ENCODE assay signal across 10 mouse cellular contexts in genomic region chr16:44538401-44539395, GRCm38 (mm10). TPM values are rescaled to one million over a fixed set of nuclear protein-coding genes. Genes with fewer than 3 reads are reported as not detected.
DNase-seq lines count a peak whose midpoint lies in the region; ATAC-seq and TF ChIP-seq lines count a peak whose summit lies in the region.
"Had no signal": no experiment of that assay in that cellular context is flagged by ENCODE, and none has a peak within 500 bp of the region (broad histone marks: within the 10 kb centered on the region; RNA-seq: fewer than 3 reads in every experiment).

No protein-coding gene starts in this region.

- H3K9me3 ChIP-seq in intestine, embryonic 14.5 days (ENCODE audit: control insufficient read depth, low read length): no peaks in the 10 kb centered on the region
- H3K9me3 ChIP-seq in intestine, postnatal 0 days (ENCODE audit: control insufficient read depth): no peaks in the 10 kb centered on the region
- H3K9me3 ChIP-seq in embryonic facial prominence, embryonic 10.5 days: no peaks in the 10 kb centered on the region
- H3K9me3 ChIP-seq in hindbrain, embryonic 10.5 days: no peaks in the 10 kb centered on the region
- no peaks in the 10 kb centered on the region for H3K9me3 ChIP-seq in midbrain, embryonic 14.5 days (ENCODE audit: control insufficient read depth, low read length)

- 42% methylated on average over 16 of the region's 16 CpGs for WGBS in intestine, embryonic 14.5 days
- WGBS in intestine, postnatal 0 days: 60% methylated on average over 16 of the region's 16 CpGs
- WGBS in embryonic facial prominence, embryonic 10.5 days: 49% methylated on average over 16 of the region's 16 CpGs
- 46% methylated on average over 16 of the region's 16 CpGs for WGBS in hindbrain, embryonic 10.5 days
- WGBS in midbrain, embryonic 14.5 days: 38% methylated on average over 16 of the region's 16 CpGs
- WGBS in heart, adult 2 months: 66% methylated on average over 16 of the region's 16 CpGs

- TF ChIP-seq CTCF in intestine, postnatal 0 days (IDR thresholded peaks at IDR 0.05; ENCODE audit: low read depth): no peak
- TF ChIP-seq CTCF in heart, adult 2 months (IDR thresholded peaks at IDR 0.05): no peak

- peaks cover 31% of the 10 kb centered on the region for H3K4me1 ChIP-seq in intestine, embryonic 14.5 days (replicated peaks; ENCODE audit: control insufficient read depth, insufficient read depth, low read length)
- 0 out of 2 replicates have a peak, but pooled peaks cover 4% of the 10 kb centered on the region for H3K4me1 ChIP-seq in intestine, postnatal 0 days (replicated peaks; ENCODE audit: control insufficient read depth, insufficient read depth, low read length)
- peaks cover 87% of the 10 kb centered on the region for H3K4me1 ChIP-seq in embryonic facial prominence, embryonic 10.5 days
- H3K4me1 ChIP-seq in hindbrain, embryonic 10.5 days (replicated peaks): peaks cover 96% of the 10 kb centered on the region
- H3K4me1 ChIP-seq in midbrain, embryonic 14.5 days (ENCODE audit: control insufficient read depth, insufficient read depth, low read length): peaks cover 60% of the 10 kb centered on the region
- peaks cover 9% of the 10 kb centered on the region for H3K4me1 ChIP-seq in heart, adult 2 months (ENCODE audit: control insufficient read depth, insufficient read depth, low read length)

- TF ChIP-seq POLR2A in heart, adult 2 months (IDR thresholded peaks at IDR 0.05; ENCODE audit: insufficient read depth, low read depth, low read length): no peak

- TF ChIP-seq EP300 in heart, adult 2 months (IDR thresholded peaks at IDR 0.05; ENCODE audit: insufficient read depth, low read depth, low read length): no peak

- H3K79me2 ChIP-seq in heart, adult 2 months (replicated peaks; ENCODE audit: control insufficient read depth, insufficient read depth, low read length): peaks cover 5% of the 10 kb centered on the region

- H3K9ac ChIP-seq in intestine, embryonic 14.5 days (ENCODE audit: low read length): no peak overlapping the region
- H3K9ac ChIP-seq in intestine, postnatal 0 days (ENCODE audit: low read depth, low read length): no peak overlapping the region
- H3K9ac ChIP-seq in midbrain, embryonic 14.5 days (replicated peaks; ENCODE audit: low read length): 0 out of 2 replicates have a peak overlapping the region, but pooled peaks have one; percentile 4
- H3K9ac ChIP-seq in heart, adult 2 months (ENCODE audit: low read depth, low read length): no peak overlapping the region

- 0 out of 2 replicates have a peak overlapping the region, but pooled peaks have one; percentile 10 for H3K4me2 ChIP-seq in intestine, embryonic 14.5 days (ENCODE audit: low read length)
- no peak overlapping the region for H3K4me2 ChIP-seq in intestine, postnatal 0 days (replicated peaks; ENCODE audit: low read depth)
- peak overlapping the region; percentile 30 for H3K4me2 ChIP-seq in midbrain, embryonic 14.5 days (ENCODE audit: low read length)

- no peak for DNase-seq in intestine, embryonic 14.5 days (ENCODE audit: low spot score)
- DNase-seq in embryonic facial prominence, embryonic 10.5 days (ENCODE audit: low spot score): peak; percentile 62
- DNase-seq in hindbrain, embryonic 10.5 days (ENCODE audit: low spot score): peak; percentile 55
- DNase-seq in midbrain, embryonic 14.5 days: peak; percentile 39
- no peak for DNase-seq in heart, adult 2 months
- DNase-seq in thymus, postnatal 10 days (ENCODE audit: low spot score in 2 of 2): no peak
- DNase-seq in urinary bladder, postnatal 36 days (ENCODE audit: low spot score in 2 of 2): no peak

- no peaks in the 10 kb centered on the region for H3K36me3 ChIP-seq in intestine, embryonic 14.5 days (ENCODE audit: control insufficient read depth, insufficient read depth, low read length)
- no peaks in the 10 kb centered on the region for H3K36me3 ChIP-seq in intestine, postnatal 0 days (ENCODE audit: control insufficient read depth, insufficient read depth)
- H3K36me3 ChIP-seq in embryonic facial prominence, embryonic 10.5 days (replicated peaks): peaks cover 5% of the 10 kb centered on the region; the same call in 1 of the 2 replicates
- peaks cover 30% of the 10 kb centered on the region for H3K36me3 ChIP-seq in hindbrain, embryonic 10.5 days
- H3K36me3 ChIP-seq in midbrain, embryonic 14.5 days (ENCODE audit: control insufficient read depth, insufficient read depth, low read length): no peaks in the 10 kb centered on the region
- no peaks in the 10 kb centered on the region for H3K36me3 ChIP-seq in heart, adult 2 months (ENCODE audit: control insufficient read depth, insufficient read depth, low read length)

- H3K4me3 ChIP-seq in intestine, embryonic 14.5 days (ENCODE audit: low read depth, low read length): no peak overlapping the region
- H3K4me3 ChIP-seq in intestine, postnatal 0 days (ENCODE audit: low read depth, low read length): no peak overlapping the region
- H3K4me3 ChIP-seq in embryonic facial prominence, embryonic 10.5 days: no peak overlapping the region
- peak overlapping the region; percentile 18; the same call in 1 of the 2 replicates for H3K4me3 ChIP-seq in hindbrain, embryonic 10.5 days
- no peak overlapping the region; the same call in 1 of the 2 replicates for H3K4me3 ChIP-seq in midbrain, embryonic 14.5 days (replicated peaks; ENCODE audit: low read depth, low read length)
- no peak overlapping the region for H3K4me3 ChIP-seq in heart, adult 2 months

- intact Hi-C loops in heart, adult 2 months (cut with DNase I): no loop called here

- no peaks in the 10 kb centered on the region for H3K27me3 ChIP-seq in intestine, embryonic 14.5 days (replicated peaks; ENCODE audit: control insufficient read depth, insufficient read depth, low read length)
- H3K27me3 ChIP-seq in intestine, postnatal 0 days (replicated peaks; ENCODE audit: control insufficient read depth, insufficient read depth, low read length): no peaks in the 10 kb centered on the region
- no peaks in the 10 kb centered on the region for H3K27me3 ChIP-seq in embryonic facial prominence, embryonic 10.5 days (replicated peaks; ENCODE audit: low read depth, poor library complexity, severe bottlenecking)
- no peaks in the 10 kb centered on the region for H3K27me3 ChIP-seq in hindbrain, embryonic 10.5 days (ENCODE audit: insufficient read depth, poor library complexity, severe bottlenecking)
- H3K27me3 ChIP-seq in midbrain, embryonic 14.5 days (ENCODE audit: control insufficient read depth, insufficient read depth, low read length): no peaks in the 10 kb centered on the region
- H3K27me3 ChIP-seq in heart, adult 2 months (ENCODE audit: control insufficient read depth, insufficient read depth, low read length): no peaks in the 10 kb centered on the region

- no peak for ATAC-seq in intestine, embryonic 14.5 days (replicated peaks; ENCODE audit: low FRiP score, low TSS enrichment, low read depth)
- no peak for ATAC-seq in intestine, postnatal 0 days
- no peak; the same call in 1 of the 2 replicates for ATAC-seq in midbrain, embryonic 14.5 days (ENCODE audit: low FRiP score, low TSS enrichment)
- ATAC-seq: inflammation-experienced regulatory T-cells, adult 6 months had no signal

- H3K27ac ChIP-seq in intestine, embryonic 14.5 days (ENCODE audit: low read depth): peak overlapping the region; percentile 19; the same call in 1 of the 2 replicates
- H3K27ac ChIP-seq in intestine, postnatal 0 days (ENCODE audit: low read depth, low read length): no peak overlapping the region
- peak overlapping the region; percentile 69 for H3K27ac ChIP-seq in embryonic facial prominence, embryonic 10.5 days (replicated peaks)
- peak overlapping the region; percentile 78 for H3K27ac ChIP-seq in hindbrain, embryonic 10.5 days
- H3K27ac ChIP-seq in midbrain, embryonic 14.5 days (replicated peaks; ENCODE audit: low read depth, low read length): peak overlapping the region; percentile 72
- no peak overlapping the region for H3K27ac ChIP-seq in heart, adult 2 months

RNA-seq across cellular contexts. Expression of gene Boc, which starts 20.0 kb away (rescaled TPM):
- 14.2 and 14.9 TPM in 2 replicates for polyA plus RNA-seq in intestine, embryonic 14.5 days (2014; fragmentation: Nextera tagmentation; extraction: Ambion mirVana)
- polyA plus RNA-seq in intestine, postnatal 0 days (2015; fragmentation: Nextera tagmentation; extraction: Ambion mirVana): 3.1 and 3.6 TPM in 2 replicates
- 14.2 and 14.3 TPM in 2 replicates for polyA plus RNA-seq in embryonic facial prominence, embryonic 10.5 days (2016; fragmentation: Nextera tagmentation; extraction: Ambion mirVana)
- polyA plus RNA-seq in hindbrain, embryonic 10.5 days (2016; fragmentation: Nextera tagmentation; extraction: Ambion mirVana): 36.0 and 43.9 TPM in 2 replicates
- polyA plus RNA-seq in midbrain, embryonic 14.5 days (2014; fragmentation: Nextera tagmentation; extraction: Ambion mirVana): 14.1 and 22.6 TPM in 2 replicates
- 1 to 10 TPM; 3.5 to 4.2 TPM for total RNA-seq in heart, adult 2 months (2021)
- polyA plus RNA-seq in heart, adult 2 months (2012; rRNA removed): 4.4 and 5.6 TPM in 2 replicates
- total RNA-seq: MEL had no signal

Comparison
In these comparisons a context has a peak if more than half of its experiments do, and no peak if none do; other contexts are left out.
1. H3K27ac ChIP-seq: peak in intestine, embryonic 14.5 days (single experiment), embryonic facial prominence, embryonic 10.5 days (single experiment), hindbrain, embryonic 10.5 days (single experiment) and midbrain, embryonic 14.5 days (single experiment); none in intestine, postnatal 0 days (single experiment) and heart, adult 2 months (single experiment).
2. DNase-seq: peak in embryonic facial prominence, embryonic 10.5 days (single experiment), hindbrain, embryonic 10.5 days (single experiment) and midbrain, embryonic 14.5 days (single experiment); none in intestine, embryonic 14.5 days (single experiment), heart, adult 2 months (0 of 2), thymus, postnatal 10 days (0 of 2) and urinary bladder, postnatal 36 days (0 of 2).